Mouse (Mus musculus) embryonic facial prominence, embryonic 12.5 days (tissue): ENCODE data around the gene Tcea2. TPM values are rescaled to one million over a fixed set of nuclear protein-coding genes. Genes with fewer than 3 reads are reported as not detected.

ENCODE experiments used
- ATAC-seq: fragments of 200-750 bp; cut with Nextera tagmentation; 2 replicates; pipeline ENCODE4 v1.8.0; 2017; ENCODE audit not compliant: insufficient number of reproducible peaks, insufficient read depth, low FRiP score, low TSS enrichment
- H3K27ac ChIP-seq: fragments of 300-500 bp; sonication (generic); 2 replicates; pipeline ENCODE4 v1.5.1; 2016; ENCODE audit warnings: mild to moderate bottlenecking
- H3K27me3 ChIP-seq: fragments of 300-500 bp; sonication (generic); 2 replicates; pipeline ENCODE4 v1.6.1; 2016; ENCODE audit warnings: mild to moderate bottlenecking, moderate library complexity
- H3K36me3 ChIP-seq: fragments of 300-500 bp; sonication (generic); 2 replicates; pipeline ENCODE4 v1.6.1; 2016; ENCODE audit warnings: mild to moderate bottlenecking
- H3K4me1 ChIP-seq: fragments of 300-500 bp; sonication (generic); 2 replicates; pipeline ENCODE4 v1.6.1; 2016
- H3K4me2 ChIP-seq: fragments of 300-500 bp; sonication (generic); replicated peaks from 2 replicates; pipeline ENCODE4 v1.6.1; 2016; ENCODE audit warnings: mild to moderate bottlenecking, moderate library complexity
- H3K4me3 ChIP-seq: fragments of 300-500 bp; sonication (generic); 2 replicates; pipeline ENCODE4 v1.5.1; 2016; ENCODE audit warnings: mild to moderate bottlenecking
- H3K9ac ChIP-seq: fragments of 300-500 bp; sonication (generic); 2 replicates; pipeline ENCODE4 v1.6.1; 2016; ENCODE audit warnings: mild to moderate bottlenecking, moderate library complexity
- H3K9me3 ChIP-seq: fragments of 300-500 bp; sonication (generic); 2 replicates; pipeline ENCODE4 v1.6.1; 2016; ENCODE audit warnings: mild to moderate bottlenecking, moderate library complexity
- WGBS: fragments of 180-500 bp; shearing (Covaris S2); methylation state at CpG from one replicate; pipeline ENCODE4 v1.1.7; 2016; 5-methylcytosine and 5-hydroxymethylcytosine counted together
- polyA plus RNA-seq: library from polyadenylated mRNA; unstranded; fragments of >200 nt; fragmentation: Nextera tagmentation; extraction: Ambion mirVana; gene quantifications from 2 replicates; pipeline ENCODE4 v1.2.1, GENCODE M21; 2016

The Tcea2 gene
- polyA plus RNA-seq, 1 experiment from 2014 or later, result 31.0 TPM

DNA sequence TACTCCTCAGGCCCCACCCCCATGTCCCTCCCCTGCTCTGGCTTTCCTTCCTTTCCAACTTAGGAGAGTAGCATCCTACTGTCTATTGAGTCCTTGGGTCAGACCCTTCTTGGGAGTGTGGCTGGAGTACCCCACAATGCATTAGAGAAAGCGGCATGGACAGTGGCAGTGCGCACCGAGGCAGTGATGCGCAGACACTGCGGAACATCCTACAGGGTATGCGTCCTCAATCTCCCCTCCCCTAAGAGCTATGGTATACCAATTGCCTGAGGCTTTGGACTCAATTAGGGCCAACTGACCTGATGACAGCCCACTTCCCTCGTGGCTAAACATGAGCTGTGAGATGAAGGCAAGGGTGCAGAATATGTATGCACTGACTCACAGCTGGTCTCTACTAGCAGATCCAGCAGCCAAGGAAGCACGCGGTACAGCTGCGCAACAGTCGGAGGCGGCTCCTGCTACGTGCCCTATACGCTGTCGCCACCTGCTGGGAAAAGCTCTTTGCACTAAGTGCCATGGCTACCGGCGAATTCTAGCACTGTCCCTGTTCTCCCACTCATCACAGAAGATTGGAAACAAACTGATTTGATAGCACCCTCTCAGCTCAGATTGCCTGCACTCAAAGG lies 21.1 kb upstream of the Tcea2 start:
- Histone ChIP-seq H3K9ac (no peak overlapping the region), H3K9me3 (no peaks in the 10 kb centered on the region), H3K4me3 (no peak overlapping the region), H3K4me2 (no peak overlapping the region), H3K27ac (no peak overlapping the region), H3K4me1 (peaks cover 4% of the 10 kb centered on the region), H3K27me3 (no peaks in the 10 kb centered on the region), H3K36me3 (peaks cover 33% of the 10 kb centered on the region)
- ATAC-seq, result no peak
- 36% methylated on average over 17 of the region's 17 CpGs for WGBS

DNA sequence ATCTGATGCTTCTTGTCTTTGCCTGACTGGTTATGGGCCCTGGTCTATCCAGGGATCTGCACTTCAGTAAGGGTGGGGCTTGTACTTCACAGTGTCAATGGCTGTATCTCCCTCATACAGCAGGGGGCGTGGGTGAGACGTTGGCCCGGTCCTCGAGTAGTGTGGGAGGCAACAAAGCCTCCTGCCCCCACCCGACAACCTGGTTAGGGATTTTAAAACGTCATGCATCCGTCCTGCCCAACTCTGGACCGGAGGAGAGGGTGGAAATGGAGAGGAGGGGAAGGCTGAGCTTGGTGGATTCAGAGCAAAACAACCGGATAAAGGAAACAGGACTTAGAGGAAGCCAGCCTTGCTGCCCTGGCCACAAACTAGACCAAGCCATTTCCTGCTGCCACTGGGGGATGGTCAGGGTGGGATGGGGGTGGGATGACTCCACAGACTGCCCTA lies 20.5 kb upstream of the Tcea2 start:
- H3K27ac ChIP-seq, result no peak overlapping the region
- no peak overlapping the region for H3K4me3 ChIP-seq
- 9% methylated on average over 9 of the region's 9 CpGs for WGBS

DNA sequence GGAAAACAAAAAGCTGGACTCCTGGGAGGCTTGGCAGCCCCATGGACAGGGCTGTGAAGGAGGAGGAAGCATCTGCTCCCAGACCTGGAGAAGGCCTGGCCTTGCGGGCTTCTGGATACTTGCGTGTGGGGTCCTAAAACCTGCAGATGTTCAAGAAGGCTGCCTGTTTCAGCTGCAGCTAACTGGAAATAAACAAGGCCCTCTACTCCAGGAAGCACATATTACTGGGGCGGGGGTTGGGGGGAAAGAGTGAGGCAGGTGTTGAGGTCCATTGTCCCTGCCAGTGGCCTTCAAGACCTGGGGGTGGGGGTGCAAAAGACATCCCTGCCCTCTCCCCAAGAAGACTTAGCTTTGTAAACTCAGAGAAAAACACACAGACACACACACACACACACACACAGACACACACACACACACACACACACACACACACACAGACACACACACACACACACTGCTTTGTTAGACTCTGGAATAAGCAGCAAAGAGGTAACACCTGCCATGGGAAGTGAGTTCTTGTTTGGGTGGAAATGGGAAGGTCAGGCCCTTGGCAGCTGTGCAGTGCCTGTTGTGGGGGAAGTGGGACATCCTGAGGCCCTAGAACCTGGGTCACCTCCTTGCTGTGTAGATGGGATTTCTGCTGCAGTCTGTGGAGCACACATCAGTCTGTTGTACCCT lies 17.4 kb upstream of the Tcea2 start:
- no peak overlapping the region for H3K9ac ChIP-seq
- H3K27me3 ChIP-seq, result no peaks in the 10 kb centered on the region
- 83% methylated on average over 3 of the region's 3 CpGs for WGBS
- no peak for ATAC-seq
- no peaks in the 10 kb centered on the region for H3K9me3 ChIP-seq
- peaks cover 4% of the 10 kb centered on the region for H3K4me1 ChIP-seq
- peak overlapping the region; percentile 46; the same call in 1 of the 2 replicates for H3K27ac ChIP-seq
- H3K36me3 ChIP-seq, result no peaks in the 10 kb centered on the region
- no peak overlapping the region for H3K4me2 ChIP-seq
- no peak overlapping the region for H3K4me3 ChIP-seq

More for the DNA sequence above, 20.5 kb upstream of the Tcea2 start:
- H3K4me2 ChIP-seq, result no peak overlapping the region
- no peak overlapping the region for H3K9ac ChIP-seq
- H3K4me1 ChIP-seq, result peaks cover 4% of the 10 kb centered on the region
- no peaks in the 10 kb centered on the region for H3K27me3 ChIP-seq
- peaks cover 27% of the 10 kb centered on the region for H3K36me3 ChIP-seq
- H3K9me3 ChIP-seq, result no peaks in the 10 kb centered on the region
- no peak for ATAC-seq

DNA sequence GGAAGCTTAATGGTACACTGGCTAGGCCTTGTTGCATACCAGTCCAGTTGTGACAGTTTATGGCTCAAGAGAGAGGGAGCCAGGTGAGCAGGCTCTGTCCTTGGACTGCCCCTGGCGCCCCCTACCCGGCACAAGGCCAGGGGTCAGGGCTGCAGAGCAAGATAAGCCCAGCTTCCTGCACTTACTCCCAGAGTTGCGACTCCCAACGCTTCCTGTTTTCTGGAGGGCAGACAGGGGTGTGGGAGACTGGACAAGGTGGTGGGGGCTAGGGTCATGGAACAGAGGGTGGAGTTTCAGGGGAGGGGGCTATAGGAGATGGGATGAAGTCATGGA lies 16.8 kb upstream of the Tcea2 start:
- H3K36me3 ChIP-seq, result no peaks in the 10 kb centered on the region
- H3K9ac ChIP-seq, result no peak overlapping the region
- H3K4me2 ChIP-seq, result no peak overlapping the region
- H3K27me3 ChIP-seq, result peaks cover 3% of the 10 kb centered on the region; the same call in 1 of the 2 replicates
- H3K4me1 ChIP-seq, result peaks cover 4% of the 10 kb centered on the region
- H3K4me3 ChIP-seq, result no peak overlapping the region
- no peak; the same call in 1 of the 2 replicates for ATAC-seq
- peak overlapping the region; percentile 46; the same call in 1 of the 2 replicates for H3K27ac ChIP-seq
- no peaks in the 10 kb centered on the region for H3K9me3 ChIP-seq
- 18% methylated on average over 4 of the region's 4 CpGs for WGBS

GRCm38 (mm10) chr2:181670285-181670912 lies 9.7 kb upstream of the Tcea2 start:
- Histone ChIP-seq H3K4me1 (peaks cover 30% of the 10 kb centered on the region), H3K4me3 (peak overlapping the region; percentile 48), H3K9me3 (no peaks in the 10 kb centered on the region), H3K4me2 (peak overlapping the region; percentile 77), H3K9ac (peak overlapping the region; percentile 24; the same call in 1 of the 2 replicates), H3K36me3 (no peaks in the 10 kb centered on the region), H3K27ac (no peak overlapping the region), H3K27me3 (peaks cover 61% of the 10 kb centered on the region)
- ATAC-seq, result no peak; the same call in 1 of the 2 replicates
- 4% methylated on average over 52 of the region's 56 CpGs for WGBS

GRCm38 (mm10) chr2:181670913-181671311 lies 9.2 kb upstream of the Tcea2 start:
- H3K27me3 ChIP-seq, result peaks cover 61% of the 10 kb centered on the region
- H3K27ac ChIP-seq, result no peak overlapping the region
- no peak for ATAC-seq
- peak overlapping the region; percentile 24 for H3K9ac ChIP-seq
- H3K9me3 ChIP-seq, result no peaks in the 10 kb centered on the region
- H3K4me2 ChIP-seq, result peak overlapping the region; percentile 77
- WGBS, result under 1% methylated on average over 41 of the region's 41 CpGs
- peaks cover 34% of the 10 kb centered on the region for H3K4me1 ChIP-seq
- H3K36me3 ChIP-seq, result no peaks in the 10 kb centered on the region
- H3K4me3 ChIP-seq, result peak overlapping the region; percentile 48

DNA sequence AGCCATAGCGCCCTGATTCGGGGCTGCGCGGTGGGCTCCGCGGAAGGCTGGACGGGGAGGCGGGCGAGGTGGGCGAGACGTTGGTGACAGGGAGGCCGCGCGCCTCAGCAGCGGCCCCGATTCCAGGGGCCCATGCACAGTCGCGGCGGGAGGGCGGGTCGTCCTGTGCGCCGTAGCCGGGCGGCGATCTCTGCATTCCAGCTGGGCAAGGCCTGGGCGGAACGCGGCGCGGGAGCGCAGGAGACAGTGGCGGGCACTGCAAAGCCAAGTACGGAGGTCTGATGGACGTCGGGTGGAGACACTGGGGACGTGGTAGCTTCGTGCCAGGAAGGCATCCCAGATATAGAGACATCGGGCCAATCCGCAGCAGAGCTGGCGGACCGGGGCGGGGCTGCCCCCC lies 8.8 kb upstream of the Tcea2 start, which contains the start of gene Sox18:
Gene Sox18 (minus strand): TSS at position 315 of the 400 bp plus-strand sequence.
- no peaks in the 10 kb centered on the region for H3K9me3 ChIP-seq
- H3K27me3 ChIP-seq, result peaks cover 61% of the 10 kb centered on the region
- H3K9ac ChIP-seq, result peak within 1 kb of the TSS; percentile 24
- H3K4me3 ChIP-seq, result peak within 1 kb of the TSS; percentile 48
- peak within 1 kb of the TSS; percentile 77 for H3K4me2 ChIP-seq
- under 1% methylated on average over 43 of the region's 43 CpGs for WGBS
- 0 out of 2 replicates have a peak, but pooled peaks have one; percentile 29 for ATAC-seq
- no peak within 1 kb of the TSS for H3K27ac ChIP-seq
- no peaks in the 10 kb centered on the region for H3K36me3 ChIP-seq
- H3K4me1 ChIP-seq, result peaks cover 34% of the 10 kb centered on the region

DNA sequence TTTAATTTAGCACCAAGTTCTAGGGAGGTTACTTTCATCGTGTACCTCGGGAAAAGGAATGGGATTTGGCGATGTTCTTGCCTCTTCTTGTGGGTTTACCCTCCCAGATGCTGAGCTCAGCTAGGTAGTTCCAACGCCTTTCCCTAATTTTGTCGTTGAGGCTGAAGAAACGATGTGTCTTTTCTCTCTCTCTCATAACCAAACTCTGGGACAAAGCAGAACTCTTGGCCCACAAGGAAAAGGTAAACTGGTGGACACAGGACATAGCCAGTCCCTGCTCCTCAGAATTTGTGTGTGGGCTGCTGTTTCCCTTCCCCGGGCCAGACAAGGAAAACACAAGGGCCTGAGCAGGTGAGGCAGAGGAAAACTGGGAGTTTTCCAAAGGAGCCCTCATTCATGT lies 8.1 kb upstream of the Tcea2 start:
- Histone ChIP-seq H3K27me3 (peaks cover 61% of the 10 kb centered on the region), H3K4me3 (no peak overlapping the region), H3K9me3 (no peaks in the 10 kb centered on the region), H3K9ac (no peak overlapping the region), H3K4me2 (0 out of 2 replicates have a peak overlapping the region, but pooled peaks have one; percentile 77), H3K36me3 (no peaks in the 10 kb centered on the region), H3K27ac (no peak overlapping the region), H3K4me1 (peaks cover 34% of the 10 kb centered on the region)
- WGBS, result 23% methylated on average over 7 of the region's 7 CpGs
- ATAC-seq, result no peak

- Histone ChIP-seq H3K9me3 (no peaks in the 10 kb centered on the region), H3K27ac (no peak overlapping the region), H3K36me3 (no peaks in the 10 kb centered on the region), H3K4me1 (peaks cover 34% of the 10 kb centered on the region), H3K4me3 (no peak overlapping the region), H3K4me2 (no peak overlapping the region), H3K27me3 (peaks cover 56% of the 10 kb centered on the region), H3K9ac (peak overlapping the region; percentile 2; the same call in 1 of the 2 replicates)
- 30% methylated on average over 1 of the region's 1 CpGs for WGBS
- ATAC-seq, result no peak
Measured at GRCm38 (mm10) chr2:181673501-181673900, 6.6 kb upstream of the Tcea2 start.

GRCm38 (mm10) chr2:181674934-181675333 lies 5.2 kb upstream of the Tcea2 start:
- H3K36me3 ChIP-seq, result no peaks in the 10 kb centered on the region
- H3K4me1 ChIP-seq, result peaks cover 33% of the 10 kb centered on the region
- no peak overlapping the region for H3K27ac ChIP-seq
- no peak overlapping the region for H3K4me2 ChIP-seq
- 86% methylated on average over 4 of the region's 4 CpGs for WGBS
- no peak for ATAC-seq
- no peaks in the 10 kb centered on the region for H3K9me3 ChIP-seq
- no peak overlapping the region for H3K4me3 ChIP-seq
- H3K27me3 ChIP-seq, result peaks cover 42% of the 10 kb centered on the region
- no peak overlapping the region for H3K9ac ChIP-seq

GRCm38 (mm10) chr2:181675454-181675853 lies 4.7 kb upstream of the Tcea2 start:
- Histone ChIP-seq H3K9ac (no peak overlapping the region), H3K9me3 (no peaks in the 10 kb centered on the region), H3K36me3 (no peaks in the 10 kb centered on the region), H3K4me3 (no peak overlapping the region), H3K4me1 (peaks cover 28% of the 10 kb centered on the region), H3K4me2 (peak overlapping the region; percentile 35), H3K27ac (no peak overlapping the region), H3K27me3 (peaks cover 37% of the 10 kb centered on the region)
- 4% methylated on average over 14 of the region's 14 CpGs for WGBS
- ATAC-seq, result no peak
